Mouse (Mus musculus) bone marrow, adult 2 months (tissue): ENCODE results near the gene Pitpnm3.

Experiments
- CTCF ChIP-seq: fragments of 200-500 bp; IDR thresholded peaks from 2 replicates; pipeline ENCODE4 v1.5.1; 2011; ENCODE audit warnings: low read length, control low read depth; ENCODE audit not compliant: control insufficient read depth, insufficient read depth
- POLR2A ChIP-seq: fragments of 200-500 bp; IDR thresholded peaks from 2 replicates; pipeline ENCODE4 v1.6.1; 2011; ENCODE audit warnings: low read depth, mild to moderate bottlenecking, control low read depth, low read length, borderline replicate concordance; ENCODE audit not compliant: control insufficient read depth

GRCm38 (mm10) chr11:72104223-72104622, 31.4 kb downstream of the Pitpnm3 start:
- TF ChIP-seq CTCF, result no peak
- no peak for TF ChIP-seq POLR2A
